Mouse (Mus musculus) erythroblast, embryonic 14.5 days (primary cell): ENCODE data around the gene Zfp62.

Experiments used
- GATA1 ChIP-seq: IDR thresholded peaks from 2 replicates; pipeline ENCODE4 v1.6.1; 2012; ENCODE audit warnings: low read length, inconsistent platforms, mixed read lengths
- TAL1 ChIP-seq: IDR thresholded peaks from 3 replicates; pipeline ENCODE4 v1.6.1; 2012; ENCODE audit warnings: low read length, inconsistent platforms, mixed read lengths

GRCm38 (mm10) chr11:49250422-49251379 lies 47.6 kb downstream of the Zfp62 start:
- TF ChIP-seq GATA1, result no peak
- TF ChIP-seq TAL1, result no peak
